24 mouse cellular contexts compared by ENCODE assay signal in genomic region chr6:117190453-117190852, GRCm38 (mm10).
"Had no signal": no experiment of that assay in that cellular context is flagged by ENCODE, and none has a peak within 500 bp of the region (broad histone marks: within the 10 kb centered on the region; RNA-seq: fewer than 3 reads in every experiment).

No protein-coding gene starts in this region.

- H3K27me3 ChIP-seq: hindbrain, embryonic 13.5 days; hindbrain, embryonic 15.5 days; kidney, embryonic 15.5 days; limb, embryonic 13.5 days; limb, embryonic 15.5 days; liver, embryonic 12.5 days had no signal

- H3K9me3 ChIP-seq: heart, embryonic 10.5 days; heart, embryonic 12.5 days; hindbrain, embryonic 13.5 days; hindbrain, embryonic 15.5 days; kidney, embryonic 15.5 days; limb, embryonic 13.5 days; limb, embryonic 15.5 days; liver, embryonic 12.5 days had no signal

- H3K36me3 ChIP-seq: heart, embryonic 10.5 days; heart, embryonic 12.5 days; hindbrain, embryonic 13.5 days; hindbrain, embryonic 15.5 days; kidney, embryonic 15.5 days; limb, embryonic 13.5 days; limb, embryonic 15.5 days; liver, embryonic 12.5 days had no signal

- H3K4me1 ChIP-seq: heart, embryonic 10.5 days; hindbrain, embryonic 13.5 days; hindbrain, embryonic 15.5 days; kidney, embryonic 15.5 days; limb, embryonic 15.5 days; liver, embryonic 12.5 days had no signal

- ATAC-seq: hindbrain, postnatal 0 days; intestine, embryonic 16.5 days; liver, embryonic 12.5 days had no signal

- H3K4me2 ChIP-seq: heart, embryonic 12.5 days; hindbrain, embryonic 13.5 days; hindbrain, embryonic 15.5 days; kidney, embryonic 15.5 days; limb, embryonic 13.5 days; limb, embryonic 15.5 days; liver, embryonic 12.5 days had no signal

- H3K27ac ChIP-seq: gastrocnemius, adult 2 months; heart, embryonic 10.5 days; hindbrain, embryonic 13.5 days; hindbrain, embryonic 15.5 days; hindbrain, postnatal 0 days; kidney, embryonic 15.5 days; kidney, postnatal 0 days; limb, embryonic 13.5 days; limb, embryonic 15.5 days; liver, embryonic 12.5 days had no signal

- H3K4me3 ChIP-seq: gastrocnemius, adult 2 months; heart, embryonic 10.5 days; heart, embryonic 12.5 days; hindbrain, embryonic 13.5 days; hindbrain, embryonic 15.5 days; kidney, embryonic 15.5 days; limb, embryonic 13.5 days; limb, embryonic 15.5 days; liver, embryonic 12.5 days had no signal

- DNase-seq: gastrocnemius, adult 2 months; gastrocnemius, postnatal 10 days; gastrocnemius, postnatal 25 days; heart, adult 18-20 months; heart, postnatal 10 days; kidney, adult 11 months; kidney, adult 2 months; kidney, adult 9 months; kidney, postnatal 14 days; kidney, postnatal 36 days; layer of hippocampus, adult 9-11 months; layer of hippocampus, postnatal 36 days; left cerebral cortex, postnatal 4 days had no signal

- H3K9ac ChIP-seq: heart, embryonic 12.5 days; hindbrain, embryonic 13.5 days; hindbrain, embryonic 15.5 days; kidney, embryonic 15.5 days; limb, embryonic 13.5 days; limb, embryonic 15.5 days; liver, embryonic 12.5 days had no signal
